Mouse (Mus musculus) layer of hippocampus, postnatal 25 days (tissue): ENCODE measurements at regions not wholly inside any gene's neighbourhood (a gene's known extent, or its start where the extent isn't known, plus 50 kb on each side); places are given as distances from the start of the nearest gene placed in this dataset.
A peak's percentile ranks its signal among the peaks of the same experiment; 100 is the strongest.

Experiments
- DNase-seq, 2 experiments: peaks; one replicate each; pipeline ENCODE4 v3.0.0; 2022; ENCODE audit warnings: mixed read lengths in 2 of 2, low spot score in 1 of 2; ENCODE audit errors: extremely low spot score in 1 of 2

GRCm38 (mm10) chr7:98768460-98768859, 65.6 kb downstream of the Thap12 start:
- no peak for DNase-seq

DNA sequence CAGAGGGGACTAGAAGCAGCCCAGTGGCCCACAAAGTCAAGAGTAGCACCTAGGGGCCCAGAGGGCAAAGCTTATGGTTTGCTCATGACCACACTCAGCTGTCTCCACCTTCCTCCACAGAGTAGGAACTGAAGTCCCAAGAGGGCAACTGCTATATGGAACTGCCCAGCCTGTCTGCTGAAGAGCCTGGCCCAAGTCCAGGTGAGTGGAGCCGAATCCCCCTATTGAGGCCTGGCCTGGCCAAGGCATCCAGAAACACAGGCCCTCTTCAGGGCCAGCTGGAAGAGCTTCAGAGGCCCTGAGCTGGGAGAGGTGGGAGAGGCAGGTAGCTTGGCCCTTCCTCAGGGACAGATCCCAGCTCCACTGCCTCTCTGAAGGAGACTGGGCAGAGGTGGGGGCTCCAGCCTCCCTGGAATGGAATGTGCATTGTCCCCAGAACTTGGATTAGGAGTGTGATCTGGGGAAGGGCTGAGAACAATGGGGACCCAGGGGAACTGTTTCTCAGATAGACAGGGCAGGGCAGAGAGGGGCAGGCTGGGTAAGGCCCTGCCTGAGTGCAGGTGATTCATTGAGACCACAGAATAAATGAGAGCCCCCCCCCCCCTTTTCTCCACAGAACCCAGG, 65.7 kb upstream of the Wnt11 start:
- DNase-seq = no peak

GRCm38 (mm10) chr7:98770257-98770890, 64.5 kb upstream of the Wnt11 start:
- no peak for DNase-seq

GRCm38 (mm10) chr7:98771134-98771775, 63.7 kb upstream of the Wnt11 start:
- no peak for DNase-seq

DNA sequence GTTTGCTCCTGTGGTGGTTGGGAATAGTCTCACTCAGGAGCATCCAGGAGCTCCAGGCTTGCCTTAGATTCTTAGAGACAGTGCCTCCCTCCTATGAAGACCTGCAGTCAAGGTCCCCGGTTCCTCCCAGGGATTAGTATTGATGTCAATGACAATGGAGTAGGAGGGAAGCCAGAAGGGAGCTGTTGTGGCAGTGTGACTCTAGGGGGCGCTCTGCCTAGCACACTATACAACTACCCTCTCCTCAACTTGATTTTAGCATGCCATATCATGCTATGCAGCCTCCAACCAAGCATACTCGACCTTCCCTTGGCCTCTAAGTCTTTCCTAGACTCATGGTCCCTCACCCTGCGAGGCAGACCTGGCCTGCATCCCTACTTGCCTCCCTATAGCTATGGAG, 60.3 kb upstream of the Wnt11 start:
- no peak for DNase-seq

- no peak for DNase-seq
These were observed 59.9 kb upstream of the Wnt11 start for GRCm38 (mm10) chr7:98775031-98775430.

DNA sequence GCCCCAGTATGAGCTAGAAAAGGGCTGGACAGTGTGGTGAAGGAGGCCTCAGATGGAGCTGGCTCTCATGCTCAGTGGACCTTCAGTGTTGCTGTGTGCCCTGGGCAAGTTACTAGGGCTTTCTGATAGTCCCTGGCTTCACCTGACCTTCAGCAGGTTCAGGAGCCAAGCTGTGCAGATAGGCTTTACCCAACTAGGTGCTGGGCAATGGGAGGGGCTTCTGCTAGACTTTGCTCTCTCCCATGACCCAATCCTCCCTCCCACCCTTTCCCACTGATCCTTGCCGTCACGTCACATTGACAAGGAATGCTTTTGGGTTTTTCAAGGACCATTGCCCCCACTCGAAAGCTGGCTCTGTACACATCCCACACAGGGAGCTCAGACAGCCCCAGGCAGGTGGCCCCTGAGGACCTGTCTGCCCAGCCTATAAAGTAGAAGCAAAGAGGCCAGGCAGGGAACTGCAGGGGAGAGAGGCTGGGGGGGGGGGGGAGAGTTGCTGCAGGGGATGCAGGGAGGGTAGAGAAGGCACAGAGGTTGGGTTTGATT, 57.5 kb upstream of the Wnt11 start:
- no peak for DNase-seq

- DNase-seq = peak; percentile 55 to 83
These were observed 56.0 kb upstream of the Wnt11 start for GRCm38 (mm10) chr7:98778929-98779328.

DNA sequence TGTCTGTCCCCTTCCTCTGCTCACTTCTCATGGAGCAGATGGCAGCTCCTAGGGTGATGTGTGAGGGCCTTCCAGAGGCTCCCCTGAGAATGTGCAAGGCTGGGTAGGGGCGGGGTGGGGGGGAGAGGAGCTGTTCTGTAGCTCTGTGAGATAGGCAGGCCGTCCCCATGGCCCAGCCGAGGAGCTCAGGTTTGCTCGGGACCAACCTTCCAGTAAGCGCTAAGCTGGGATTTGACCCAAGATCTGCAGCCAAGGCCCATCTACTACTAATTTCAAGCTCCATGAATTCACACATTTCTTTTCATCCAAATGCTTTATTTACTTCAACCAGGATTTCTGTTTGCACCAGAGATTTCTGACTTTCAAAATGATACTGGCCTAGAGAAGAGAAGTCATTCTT, 51.4 kb upstream of the Wnt11 start:
- no peak for DNase-seq

DNA sequence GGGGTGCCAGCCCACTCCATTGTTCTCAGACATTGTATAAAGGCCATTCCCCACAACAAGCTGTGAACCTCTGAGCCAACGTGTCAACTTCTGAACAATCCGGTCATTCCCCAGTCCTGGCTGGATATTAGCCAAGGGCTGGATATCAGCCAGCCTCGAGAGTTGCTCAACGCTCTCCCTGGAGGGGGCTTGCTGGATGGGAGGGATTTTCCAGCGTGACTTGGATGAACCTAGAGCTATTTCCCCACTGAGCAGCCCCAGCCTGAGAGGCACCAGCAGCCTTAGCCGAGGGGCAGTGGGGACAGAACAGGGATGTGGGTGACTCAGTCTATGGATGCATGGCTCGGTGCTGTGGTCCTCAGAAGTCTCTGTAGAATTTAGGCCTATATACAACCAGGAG, 51.0 kb upstream of the Wnt11 start:
- DNase-seq = peak in 1 of 2 experiments; percentile 32

DNA sequence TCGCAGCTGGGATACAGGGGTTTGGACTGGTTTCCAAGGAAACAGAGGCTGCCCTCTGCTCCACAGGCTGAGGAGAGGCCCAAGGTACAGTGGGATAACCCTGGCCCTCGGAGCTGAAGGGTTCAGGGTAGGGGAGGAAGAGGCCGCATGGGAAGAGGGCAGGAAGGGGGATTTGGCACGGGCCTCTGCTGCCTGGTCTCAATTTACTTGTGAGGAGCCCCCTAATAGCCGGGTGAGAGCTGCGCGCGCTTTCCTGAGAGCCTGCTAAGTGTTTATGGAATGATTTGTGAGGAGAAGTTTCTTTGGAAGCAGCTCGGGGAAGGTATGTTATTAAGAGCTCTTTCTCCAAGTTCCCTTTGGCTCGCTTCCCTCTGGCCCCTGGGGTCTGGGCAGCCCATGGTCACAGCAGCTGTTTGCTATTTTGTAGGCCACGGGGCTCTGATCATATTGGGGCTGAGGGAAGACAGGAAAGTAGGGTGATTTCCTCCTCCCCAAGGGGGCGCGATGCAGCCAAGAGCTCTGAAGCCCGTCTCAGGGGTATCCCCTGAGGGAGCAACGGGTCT, 50.5 kb upstream of the Wnt11 start:
- DNase-seq = no peak
